Mouse (Mus musculus) telencephalon, adult 2 months (tissue): ENCODE results near the gene Casz1.

Experiments used
- DNase-seq: peaks from one replicate; pipeline ENCODE4 v3.0.0-alpha.2; 2011; ENCODE audit warnings: low read depth, low spot score

The Casz1 gene

DNA sequence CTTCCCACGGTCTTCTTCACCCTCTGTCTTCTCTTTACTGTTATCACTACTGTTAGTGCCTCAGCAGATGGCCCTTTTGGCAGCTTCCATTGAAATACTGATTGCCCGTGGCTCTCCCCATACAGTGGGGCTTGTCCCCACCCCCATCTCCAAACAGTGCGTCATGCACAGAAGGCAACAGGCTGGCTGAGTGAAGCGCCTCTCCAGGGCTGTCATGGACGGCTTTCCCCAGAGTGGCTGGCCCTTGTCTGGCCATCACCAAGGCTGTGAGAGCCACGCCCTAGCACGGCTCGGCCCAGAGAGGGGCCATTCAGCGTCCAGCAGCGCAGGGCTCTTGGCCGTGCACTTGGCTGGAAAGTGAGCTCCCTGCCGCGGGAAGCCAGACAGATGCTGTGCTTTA, 131.0 kb downstream of the Casz1 start:
- DNase-seq, result no peak

DNA sequence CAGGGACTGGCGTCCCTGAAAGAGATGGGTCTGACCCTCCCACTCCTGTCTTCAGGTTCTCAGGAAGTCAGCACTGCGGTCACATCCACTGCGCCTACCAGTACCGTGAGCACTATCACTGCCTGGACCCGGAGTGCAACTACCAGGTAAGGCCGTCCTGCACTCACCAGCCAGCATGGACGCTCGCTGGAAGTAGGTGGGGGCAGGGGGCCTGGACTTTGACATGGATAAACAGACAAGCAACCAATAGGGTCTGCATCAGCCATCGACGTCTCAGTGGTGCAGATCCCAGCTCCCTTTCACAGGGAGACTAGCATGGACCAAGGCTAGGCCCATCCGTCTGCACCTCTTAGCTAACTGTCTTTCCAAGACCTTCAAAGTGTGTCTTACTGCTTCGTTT, 131.9 kb downstream of the Casz1 start:
- DNase-seq, result no peak

DNA sequence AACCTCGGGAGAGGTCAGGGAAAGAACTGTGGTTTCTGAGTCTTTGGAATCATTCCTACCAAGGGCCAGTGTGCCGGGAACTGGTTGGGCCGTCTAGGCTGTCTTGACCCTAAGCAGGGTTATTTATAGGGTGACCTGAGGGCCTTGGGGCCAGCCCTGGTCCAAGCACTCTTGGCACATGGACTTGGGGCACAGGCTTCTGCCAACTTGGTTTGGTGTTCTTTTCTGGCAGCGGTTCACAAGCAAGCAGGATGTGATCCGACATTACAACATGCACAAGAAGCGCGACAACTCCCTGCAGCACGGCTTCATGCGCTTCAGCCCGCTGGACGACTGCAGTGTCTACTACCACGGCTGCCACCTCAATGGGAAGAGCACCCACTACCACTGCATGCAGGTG, 132.5 kb downstream of the Casz1 start:
- DNase-seq, result no peak

DNA sequence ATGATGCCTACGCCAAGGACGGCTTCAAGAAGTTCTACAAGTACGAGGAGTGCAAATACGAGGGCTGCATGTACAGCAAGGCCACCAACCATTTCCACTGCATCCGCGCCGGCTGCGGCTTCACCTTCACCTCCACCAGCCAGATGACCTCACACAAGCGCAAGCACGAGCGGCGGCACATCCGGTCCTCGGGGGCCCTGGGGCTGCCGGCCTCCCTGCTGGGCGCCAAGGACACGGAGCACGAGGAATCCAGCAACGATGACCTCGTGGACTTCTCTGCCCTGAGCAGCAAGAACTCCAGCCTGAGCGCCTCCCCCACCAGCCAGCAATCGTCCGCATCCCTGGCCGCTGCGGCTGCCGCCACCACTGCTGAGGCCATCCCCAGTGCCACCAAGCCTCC, 134.3 kb downstream of the Casz1 start:
- no peak for DNase-seq

DNA sequence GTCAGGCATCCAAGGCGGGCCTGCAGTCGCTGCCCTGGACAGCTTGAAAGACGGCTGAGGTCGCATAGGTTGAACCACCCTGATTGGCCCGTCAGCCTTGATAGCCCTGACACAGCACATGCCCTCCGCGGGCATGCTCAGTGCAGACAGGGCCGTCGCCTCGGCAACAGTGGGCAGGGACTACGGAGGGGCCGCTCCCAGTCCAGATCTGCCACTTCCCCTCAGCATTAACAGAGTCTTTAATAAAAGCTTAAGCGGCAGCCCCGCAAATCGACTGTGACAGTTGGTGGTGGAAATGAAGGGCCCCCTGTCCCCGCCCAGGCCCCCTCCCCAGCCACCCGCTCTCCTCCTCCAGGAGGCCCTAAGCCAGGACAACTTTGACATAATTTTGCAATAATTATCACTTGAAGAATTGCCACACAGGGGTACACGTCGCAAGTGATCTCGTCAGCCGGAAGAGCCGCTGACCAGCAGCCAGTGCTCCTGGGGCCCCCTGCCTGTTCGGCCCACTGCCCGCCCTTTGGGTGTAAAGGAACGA, 136.5 kb downstream of the Casz1 start:
- no peak for DNase-seq

DNA sequence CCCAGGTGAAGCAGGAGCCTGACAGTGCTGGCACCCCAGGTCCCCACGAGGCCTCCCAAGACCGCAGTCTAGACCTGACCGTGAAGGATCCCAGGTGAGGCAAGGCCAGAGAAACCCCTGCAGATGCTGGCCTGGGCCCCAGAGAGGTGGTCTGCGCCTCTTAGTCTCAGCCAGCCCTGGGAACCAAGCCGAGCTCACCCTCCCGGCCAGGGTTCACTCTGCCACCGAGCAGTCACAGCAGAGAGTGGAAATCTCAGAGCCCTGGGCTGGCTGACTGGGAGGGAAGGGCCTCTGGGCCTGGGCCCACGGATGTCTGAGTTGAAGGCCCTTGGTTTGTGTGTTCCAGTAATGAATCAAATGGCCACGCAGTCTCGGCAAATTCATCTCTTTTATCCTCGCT, 137.1 kb downstream of the Casz1 start:
- no peak for DNase-seq

DNA sequence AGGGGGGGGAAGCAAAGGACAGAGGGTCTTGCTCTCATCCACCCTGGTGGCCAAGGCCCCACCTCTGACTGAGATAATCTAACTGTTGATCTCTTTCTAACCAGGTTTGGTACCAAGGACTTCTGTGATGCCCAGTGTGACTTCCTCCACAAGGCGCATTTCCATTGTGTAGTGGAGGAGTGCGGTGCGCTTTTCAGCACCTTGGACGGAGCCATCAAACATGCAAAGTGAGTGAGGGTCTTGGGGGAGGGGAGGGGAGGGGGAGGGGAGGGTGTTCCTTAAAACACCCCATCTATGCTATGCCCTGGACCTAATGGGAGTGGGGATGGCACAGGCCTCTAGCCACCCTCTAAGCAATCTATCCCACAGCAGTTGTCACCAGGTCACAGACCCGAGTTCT, 138.9 kb downstream of the Casz1 start:
- DNase-seq, result no peak

DNA sequence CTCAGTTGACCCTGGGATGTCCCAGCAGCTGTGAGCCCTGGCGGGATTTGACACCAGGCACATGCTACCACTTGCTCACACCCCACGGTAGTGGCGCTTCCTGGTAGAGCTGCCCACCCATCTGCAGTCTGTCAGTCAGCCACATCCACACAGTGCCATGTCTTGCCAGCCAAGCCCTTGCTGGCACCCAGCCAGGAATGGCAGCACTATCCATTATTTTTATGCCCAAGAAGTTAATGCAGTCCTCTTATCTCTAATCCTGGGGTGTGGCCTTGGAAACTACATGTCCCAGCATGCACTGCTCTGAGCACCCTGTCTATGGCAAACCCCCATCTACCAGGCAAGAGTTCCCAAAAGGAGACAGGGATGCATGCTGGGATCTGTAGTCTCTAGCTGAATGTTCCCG, 141.2 kb downstream of the Casz1 start:
- DNase-seq, result peak; percentile 42

DNA sequence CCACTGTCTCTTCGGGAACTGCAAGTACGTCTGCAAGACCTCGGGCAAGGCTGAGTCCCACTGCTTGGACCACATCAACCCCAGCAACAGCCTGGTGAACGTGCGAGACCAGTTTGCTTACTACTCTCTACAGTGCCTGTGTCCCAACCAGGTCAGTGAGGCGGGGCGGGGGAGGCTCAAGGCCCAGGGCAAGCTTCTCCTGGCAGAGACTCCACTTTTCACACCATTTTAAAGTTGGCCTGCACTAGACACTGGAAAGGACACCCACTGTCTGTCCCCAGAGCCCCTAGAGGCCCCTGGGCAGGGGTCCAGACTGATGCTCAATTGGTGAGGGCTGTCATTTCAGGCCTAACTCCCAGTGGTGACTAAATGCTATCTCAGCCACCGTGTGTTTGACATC, 141.8 kb downstream of the Casz1 start:
- no peak for DNase-seq

DNA sequence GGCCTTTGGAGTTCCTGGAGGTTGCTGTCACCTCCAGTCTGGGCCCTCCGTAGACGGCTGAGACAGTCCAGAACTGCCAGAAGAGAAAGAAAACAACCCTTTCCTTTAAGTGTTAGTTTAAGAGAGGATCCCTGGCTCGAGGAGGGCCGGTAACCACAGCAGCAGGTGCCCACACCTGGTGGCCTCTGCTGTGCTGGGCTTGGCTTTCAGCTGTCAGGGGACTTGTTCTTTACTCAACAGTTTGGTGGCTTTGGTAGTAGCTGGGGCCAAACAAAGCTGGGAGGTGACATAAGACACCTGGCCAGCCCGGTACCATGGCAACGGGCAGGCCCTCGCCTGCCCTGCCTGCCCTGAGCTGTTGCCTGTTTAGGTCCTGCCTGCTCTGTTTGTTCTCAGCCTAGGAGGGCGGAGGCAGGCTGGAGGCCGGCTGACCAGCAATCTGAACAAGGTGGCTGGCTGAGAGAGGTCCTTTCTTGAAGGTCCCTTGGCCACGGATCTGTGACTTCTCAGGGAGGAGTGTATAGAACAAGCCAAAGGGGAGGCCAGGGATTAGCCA, 143.7 kb downstream of the Casz1 start:
- no peak for DNase-seq

DNA sequence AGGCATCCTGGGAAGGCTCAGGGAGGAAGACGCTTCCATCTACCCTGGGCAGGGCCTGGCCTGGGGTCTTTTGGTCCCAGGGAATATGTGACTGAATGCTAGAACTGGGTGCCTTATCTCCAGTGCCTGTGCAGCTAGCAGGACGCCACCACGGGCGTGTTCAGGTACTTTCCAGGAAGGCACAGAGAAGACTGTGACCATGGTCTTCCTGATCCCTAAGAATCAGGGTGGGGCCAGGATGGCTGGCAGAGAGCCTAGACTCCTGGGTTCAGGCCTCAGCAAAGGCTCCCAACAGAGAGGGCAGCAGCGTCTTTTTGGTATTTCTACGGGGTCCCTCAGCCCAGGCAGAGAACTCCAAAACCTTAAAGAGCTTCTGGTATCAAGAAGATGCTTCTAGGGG, 146.3 kb downstream of the Casz1 start:
- DNase-seq, result no peak

DNA sequence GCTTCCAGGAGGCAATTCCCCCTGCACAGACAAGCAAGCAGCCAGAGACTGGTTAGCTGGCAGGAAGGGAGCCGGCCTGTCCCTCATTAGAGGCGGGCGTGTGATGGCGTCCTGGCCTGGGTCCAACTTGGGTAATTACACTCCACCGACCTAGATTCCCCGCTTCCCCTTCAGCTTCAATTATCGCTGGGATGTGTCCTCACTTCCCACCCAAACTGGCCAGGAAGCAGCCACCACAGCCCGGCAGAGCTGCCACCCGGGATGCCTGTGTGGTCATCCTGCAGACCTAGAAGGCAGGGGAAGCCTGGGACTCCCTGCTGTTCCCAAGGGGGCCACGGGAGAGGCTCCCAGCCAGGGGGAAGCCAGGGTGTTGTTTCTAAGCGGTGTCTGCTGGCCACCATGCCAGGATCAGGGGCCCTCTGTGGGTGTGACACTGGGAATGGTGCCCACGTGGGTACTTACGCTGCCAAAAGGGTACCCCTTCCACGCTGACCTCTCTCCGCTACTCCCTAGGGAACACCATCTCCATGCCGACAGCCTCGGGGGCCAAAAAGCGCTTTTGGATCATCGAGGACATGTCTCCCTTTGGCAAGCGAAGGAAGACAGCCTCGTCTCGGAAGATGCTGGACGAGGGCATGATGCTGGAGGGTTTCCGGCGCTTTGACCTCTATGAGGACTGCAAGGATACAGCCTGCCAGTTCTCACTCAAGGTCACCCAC, 146.9 kb downstream of the Casz1 start:
- DNase-seq, result no peak

DNA sequence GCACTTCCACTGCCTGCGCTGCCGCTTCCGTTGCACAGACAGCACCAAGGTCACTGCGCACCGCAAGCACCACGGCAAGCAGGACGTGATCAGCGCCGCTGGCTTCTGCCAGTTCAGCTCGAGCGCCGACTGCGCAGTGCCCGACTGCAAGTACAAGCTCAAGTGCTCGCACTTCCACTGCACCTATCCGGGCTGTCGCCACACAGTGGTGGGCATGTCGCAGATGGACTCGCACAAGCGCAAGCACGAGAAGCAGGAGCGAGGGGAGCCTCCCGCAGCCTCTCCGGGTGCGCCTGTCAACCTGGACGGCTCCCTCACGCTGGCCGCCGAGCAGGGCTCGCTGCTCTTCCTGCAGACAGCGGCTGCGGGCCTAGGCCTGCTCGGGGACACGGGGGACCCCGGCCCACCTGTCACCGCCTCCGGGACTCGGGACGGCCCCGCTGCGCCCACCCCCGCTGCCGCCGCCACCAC, 147.6 kb downstream of the Casz1 start:
- DNase-seq, result peak; percentile 29

DNA sequence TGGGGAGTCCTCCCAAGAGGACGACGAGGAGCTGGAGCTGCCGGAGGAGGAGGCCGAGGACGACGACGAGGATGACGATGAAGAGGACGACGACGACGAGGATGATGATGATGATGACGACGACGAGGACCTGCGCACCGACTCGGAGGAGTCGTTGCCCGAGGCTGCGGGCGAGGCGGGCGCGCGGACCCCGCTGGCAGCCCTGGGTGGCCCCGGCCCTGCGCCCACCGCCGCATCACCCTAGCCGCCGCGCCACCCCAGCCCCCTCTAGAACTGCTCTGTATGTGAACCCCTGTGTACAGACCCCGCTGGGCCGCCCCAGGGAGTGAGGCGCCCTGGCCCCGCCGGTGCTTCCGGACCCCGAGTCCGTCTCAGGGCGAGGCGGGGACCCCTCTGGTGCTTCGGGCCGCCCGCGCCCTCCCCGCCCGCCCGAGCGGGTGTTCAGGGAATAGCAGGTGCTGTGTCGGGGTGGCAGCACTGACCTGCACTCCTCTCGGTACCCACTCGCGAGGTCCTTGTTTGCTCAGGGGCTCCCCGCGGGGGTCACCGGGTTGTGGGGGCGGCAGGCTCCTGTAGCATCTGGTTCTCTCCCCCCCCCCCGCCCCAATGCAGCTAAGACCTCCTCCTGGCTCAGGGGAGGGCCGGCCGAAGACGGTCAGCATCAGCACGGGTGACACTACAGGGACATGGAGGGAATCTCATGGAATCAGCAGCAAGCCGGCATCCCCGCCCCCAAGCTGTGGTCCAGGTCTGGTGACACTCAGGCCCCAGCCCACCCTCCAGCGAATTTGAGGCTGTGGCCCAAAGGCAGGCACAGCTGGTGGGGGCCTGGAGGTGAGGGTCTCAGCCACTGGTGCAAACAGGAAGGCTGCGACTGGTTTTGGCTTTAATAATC, 148.3 kb downstream of the Casz1 start:
- peak; percentile 19 for DNase-seq

DNA sequence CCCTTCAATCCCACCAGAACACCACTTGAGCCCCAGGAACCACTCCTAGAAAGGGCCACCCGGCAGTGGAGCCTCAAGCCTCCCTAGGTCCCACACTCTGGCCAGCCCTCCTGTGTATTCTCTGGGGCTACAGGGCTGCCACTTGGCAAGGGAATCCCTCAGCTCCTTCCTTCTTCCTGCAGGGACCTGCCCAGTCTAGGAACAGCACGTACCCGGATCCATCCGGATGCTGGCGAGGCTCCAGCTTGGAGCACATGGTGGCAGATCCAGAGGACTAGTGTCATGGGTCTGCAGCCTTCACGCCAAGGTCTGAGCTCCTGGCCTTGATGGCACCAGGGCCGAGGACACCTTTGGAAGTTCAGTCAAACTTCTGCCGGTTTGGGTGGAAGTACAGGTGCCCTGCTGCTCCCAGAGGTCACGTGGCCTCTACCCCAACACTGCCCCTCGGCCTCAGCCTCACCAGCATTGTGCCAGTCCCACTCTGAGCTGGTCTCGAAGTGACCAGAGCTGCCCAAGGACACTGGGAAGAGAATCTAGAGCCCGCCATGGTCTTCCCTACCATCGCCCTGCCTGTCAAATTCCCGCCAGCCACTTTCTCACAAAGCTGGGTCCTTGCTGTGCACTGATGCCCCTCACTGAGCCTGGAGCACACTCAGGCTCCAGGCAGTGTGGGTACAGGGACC, 151.0 kb downstream of the Casz1 start:
- DNase-seq, result no peak

DNA sequence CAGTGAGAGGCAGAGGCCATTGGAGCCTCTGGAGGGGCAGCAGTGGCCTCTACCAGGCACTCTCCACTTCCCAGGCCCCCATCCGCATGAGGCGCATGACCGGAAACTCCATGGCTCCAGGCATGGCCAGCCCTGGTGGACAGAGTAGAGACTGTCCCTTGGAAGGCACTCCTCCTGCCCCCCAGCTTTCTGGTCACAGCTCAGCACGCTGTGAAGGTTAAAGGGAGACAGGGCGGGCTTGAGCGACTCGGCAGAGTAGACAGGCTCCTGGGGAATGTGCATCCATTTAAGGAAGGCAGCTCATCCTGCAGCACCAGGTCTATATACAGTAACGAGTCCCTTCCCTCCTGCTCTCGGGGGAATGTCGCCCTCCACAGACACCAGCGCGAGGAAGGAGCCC, 155.8 kb downstream of the Casz1 start:
- no peak for DNase-seq

DNA sequence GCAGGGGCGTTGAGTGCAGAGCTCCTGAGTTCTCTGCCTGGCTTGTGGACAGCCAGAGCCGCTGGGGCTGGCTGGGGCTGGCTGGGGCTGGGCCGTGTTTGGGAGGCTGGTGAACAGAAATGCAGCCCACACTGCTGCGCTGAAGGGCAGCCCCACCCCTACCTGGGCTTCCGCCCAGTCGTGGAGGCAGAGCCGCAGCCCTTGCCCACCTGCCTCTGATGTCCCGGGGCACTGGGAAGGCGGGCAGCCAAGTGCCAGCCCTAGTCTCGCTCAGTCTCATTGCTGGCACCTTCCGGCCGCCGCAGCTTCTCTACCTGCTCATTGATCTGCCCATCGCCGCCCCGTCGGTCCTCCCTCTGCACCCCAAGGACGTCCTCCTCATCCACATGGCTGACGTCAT, 156.9 kb downstream of the Casz1 start:
- DNase-seq, result no peak

DNA sequence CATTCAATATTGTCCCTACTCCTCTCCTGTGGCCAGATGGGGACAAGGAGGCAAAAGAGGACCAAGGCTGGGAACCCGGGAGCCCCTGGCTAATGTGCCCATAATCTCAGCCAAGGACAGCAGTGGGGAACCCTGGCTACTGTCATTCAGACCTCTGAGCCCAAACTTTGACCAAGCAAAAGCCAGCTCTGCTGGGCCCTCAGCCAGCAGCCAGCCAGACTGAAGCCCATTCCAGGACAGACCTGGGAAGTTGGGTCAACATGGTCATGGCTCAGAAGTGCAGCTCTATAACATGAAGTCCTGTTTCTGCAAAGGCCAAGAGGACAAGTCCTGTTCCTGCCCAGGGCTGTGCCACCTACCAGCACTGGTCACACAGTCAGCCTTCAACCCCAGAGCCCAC, 157.9 kb downstream of the Casz1 start:
- DNase-seq, result no peak

DNA sequence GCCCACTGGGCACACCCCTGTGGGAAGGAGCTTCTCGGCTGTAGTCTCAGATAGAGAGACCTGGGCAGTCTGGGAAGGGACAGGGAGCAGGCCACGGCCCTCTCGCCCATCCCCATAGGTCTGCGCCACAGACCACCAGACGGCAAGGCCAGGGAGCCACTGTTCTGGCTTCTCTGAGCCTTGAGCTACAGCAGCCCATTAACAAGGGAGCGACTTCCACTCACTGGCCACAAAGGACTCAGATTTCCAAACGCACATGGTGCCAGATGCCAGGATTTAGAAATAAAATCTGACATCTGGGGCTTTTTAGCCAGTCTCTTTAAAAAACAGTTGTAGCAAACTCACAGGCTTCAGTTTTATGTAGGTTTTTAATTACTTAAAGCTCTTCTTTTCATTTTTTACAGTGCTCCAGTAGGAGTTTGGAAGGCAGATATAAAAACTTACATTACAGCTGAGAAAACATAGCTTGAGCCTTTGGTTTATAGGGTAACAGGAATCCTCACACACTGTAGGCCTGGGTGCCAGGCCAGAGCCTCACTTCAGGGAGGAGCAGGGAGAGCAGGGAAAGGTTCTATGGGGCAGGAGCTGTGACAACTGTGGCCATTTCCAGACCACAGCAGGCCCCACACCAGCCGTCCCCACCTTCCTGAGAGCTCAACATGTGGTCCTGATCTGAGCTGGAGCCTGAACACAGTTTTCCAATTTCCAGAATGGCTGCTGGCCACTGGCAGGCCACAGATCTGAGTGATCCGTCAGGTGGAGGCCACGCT, 160.5 kb downstream of the Casz1 start:
- DNase-seq, result no peak

DNA sequence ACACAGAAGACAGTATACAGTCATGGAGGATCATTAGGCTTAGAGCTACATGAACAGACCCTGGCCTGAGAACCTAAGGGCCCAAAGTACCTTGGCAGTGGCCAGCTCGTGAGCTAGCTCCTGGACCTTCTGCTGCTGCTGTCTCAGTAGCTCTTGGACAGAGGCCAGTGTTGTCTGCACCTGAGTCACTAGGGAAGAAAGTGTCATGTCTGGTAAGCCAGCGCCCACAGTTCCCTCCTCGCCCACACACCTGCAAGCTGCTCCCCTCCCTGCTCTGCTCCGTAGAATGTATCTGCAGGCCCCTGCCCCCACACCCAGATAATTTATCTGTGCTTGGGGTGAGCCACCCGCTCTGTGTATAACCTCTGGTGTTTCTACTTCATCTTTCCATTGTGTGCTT, 161.9 kb downstream of the Casz1 start:
- peak; percentile 39 for DNase-seq

DNA sequence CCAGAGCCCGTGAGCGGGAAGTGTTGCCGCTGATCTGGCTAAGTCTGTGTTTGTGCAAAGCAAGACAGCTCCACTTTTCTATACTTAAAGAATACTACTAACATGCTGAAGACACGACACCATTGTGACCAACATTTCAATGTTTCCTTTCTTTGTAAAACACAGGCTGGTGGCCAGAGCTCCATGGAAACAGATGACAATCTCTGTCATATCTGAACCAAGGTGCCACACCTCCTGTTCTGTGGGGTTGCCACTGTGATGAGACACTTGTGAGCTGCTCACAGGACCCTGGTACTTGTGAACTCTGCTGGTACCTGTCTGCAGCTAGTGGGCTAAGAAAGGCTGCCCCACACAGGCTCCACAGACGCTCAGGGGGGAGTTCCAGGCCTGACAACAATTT, 164.6 kb downstream of the Casz1 start:
- DNase-seq, result no peak
